Mouse (Mus musculus): ENCODE results near the gene Dph7. TPM values are rescaled to one million over a fixed set of nuclear protein-coding genes. Genes with fewer than 3 reads are reported as not detected.
"Not testable (repeated sequence)": the region's sequence is repeated elsewhere in the genome, so short reads cannot be mapped to it uniquely, and the experiment has no call there.

The Dph7 gene
- polyA plus RNA-seq, 1 experiment from 2014 or later, result 33.9 TPM

DNA sequence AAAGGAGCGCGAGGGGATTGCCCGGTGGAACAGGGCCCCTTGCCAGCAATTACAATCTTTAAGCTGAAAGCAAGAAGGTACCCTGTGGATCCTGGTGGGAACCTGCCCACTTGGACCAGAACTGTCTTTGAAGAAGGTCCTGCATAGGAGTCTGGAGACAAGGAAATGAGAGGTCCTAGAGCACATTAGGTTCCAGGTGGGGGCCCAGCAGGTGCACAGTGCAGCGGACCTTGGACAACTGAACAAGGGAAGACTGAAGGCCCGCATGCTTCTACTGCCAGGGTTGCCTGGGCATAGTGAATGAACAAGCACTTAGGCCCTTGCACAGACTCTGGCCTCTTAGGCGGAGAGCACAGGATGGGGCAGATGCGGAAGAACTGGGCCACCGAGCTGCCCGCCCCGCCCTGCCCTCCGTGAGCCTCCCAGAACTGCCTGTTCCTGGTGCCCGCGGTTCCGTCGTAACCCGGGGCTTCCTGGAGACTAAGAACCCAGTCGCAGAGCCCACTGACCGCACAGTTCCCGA, 27.7 kb upstream of the Dph7 start:
- peaks cover 19% of the 10 kb centered on the region for H3K4me1 ChIP-seq
- peaks cover 32% of the 10 kb centered on the region for H3K27me3 ChIP-seq (ENCODE audit: low read depth, poor library complexity, severe bottlenecking)
- no peak for DNase-seq (ENCODE audit: low spot score)
- no peaks in the 10 kb centered on the region for H3K9me3 ChIP-seq (replicated peaks)
- H3K4me3 ChIP-seq, result peak overlapping the region; percentile 73
- WGBS, result 4% methylated on average over 19 of the region's 19 CpGs
- peak overlapping the region; percentile 81 for H3K27ac ChIP-seq (replicated peaks)
- no peaks in the 10 kb centered on the region for H3K36me3 ChIP-seq

DNA sequence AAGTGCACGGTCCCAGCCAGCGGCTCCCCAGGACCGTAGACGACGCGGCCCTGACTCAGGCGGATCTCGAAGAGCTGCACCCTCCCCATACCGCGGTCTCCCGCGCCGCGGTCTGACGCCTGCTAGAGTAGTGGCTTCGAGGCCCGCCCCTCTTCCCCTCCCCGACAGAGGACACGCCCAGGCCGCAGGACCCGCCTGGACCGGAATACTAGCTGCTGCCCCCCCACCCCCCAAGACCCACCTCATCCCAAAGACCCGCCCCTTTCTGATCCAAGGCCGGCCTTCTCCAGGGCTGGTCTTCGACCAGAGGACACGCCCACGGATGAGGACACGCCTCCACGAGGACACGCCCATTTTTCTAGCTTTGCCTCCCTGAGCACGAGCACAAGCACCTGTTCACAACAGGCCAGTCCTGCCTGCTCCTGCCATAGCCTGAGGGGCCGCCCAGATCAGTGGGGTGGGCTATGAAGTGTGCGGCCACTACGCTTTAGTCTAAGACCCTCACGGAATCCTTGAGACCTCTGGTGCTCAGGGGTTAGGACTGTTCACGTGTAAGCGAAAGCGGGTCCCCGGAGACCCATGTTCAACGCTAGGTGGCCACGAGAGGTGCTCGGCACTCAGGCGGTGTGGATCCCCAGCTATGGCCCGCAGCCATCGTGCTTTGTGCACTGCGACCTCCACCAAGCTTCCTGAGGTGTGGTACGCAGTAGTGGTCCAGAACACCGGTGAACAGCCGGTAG, 27.0 kb upstream of the Dph7 start, which contains the start of gene Arrdc1:
Gene Arrdc1 (minus strand): TSS at position 196 of the 740 bp plus-strand sequence.
- Histone ChIP-seq H3K27me3 (ENCODE audit: low read depth, poor library complexity, severe bottlenecking) (peaks cover 32% of the 10 kb centered on the region), H3K27ac (replicated peaks) (peak within 1 kb of the TSS; percentile 81), H3K9me3 (replicated peaks) (no peaks in the 10 kb centered on the region), H3K4me3 (peak within 1 kb of the TSS; percentile 73), H3K36me3 (no peaks in the 10 kb centered on the region), H3K4me1 (peaks cover 19% of the 10 kb centered on the region)
- WGBS, result under 1% methylated on average over 49 of the region's 49 CpGs
- DNase-seq (ENCODE audit: low spot score), result peak; percentile 92

DNA sequence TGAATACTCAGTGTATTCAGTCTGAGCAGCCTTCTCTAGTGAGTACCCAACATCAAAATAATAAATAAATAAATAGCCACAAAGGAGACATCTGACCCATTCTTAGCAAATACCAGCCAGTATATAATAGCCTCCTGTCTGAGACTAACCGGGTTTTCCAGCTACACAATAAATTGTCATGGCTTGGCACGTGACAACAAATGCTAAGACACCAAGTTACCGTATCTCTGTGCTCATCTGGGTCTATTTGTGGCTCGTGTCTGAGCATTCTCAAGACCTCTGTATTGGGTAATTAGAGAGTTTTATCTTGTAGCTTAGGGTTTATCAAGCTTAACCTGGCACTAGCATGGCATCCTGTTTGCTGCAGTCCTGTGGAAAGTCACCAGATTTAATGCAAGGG, 20.1 kb upstream of the Dph7 start:
- no peak overlapping the region for H3K4me3 ChIP-seq
- 86% methylated on average over 4 of the region's 4 CpGs for WGBS
- H3K9me3 ChIP-seq (replicated peaks), result no peaks in the 10 kb centered on the region
- H3K27me3 ChIP-seq (ENCODE audit: low read depth, poor library complexity, severe bottlenecking), result no peaks in the 10 kb centered on the region; the same call in 1 of the 2 replicates
- H3K36me3 ChIP-seq, result no peaks in the 10 kb centered on the region
- no peak for DNase-seq (ENCODE audit: low spot score)
- no peak overlapping the region for H3K27ac ChIP-seq (replicated peaks)
- no peaks in the 10 kb centered on the region for H3K4me1 ChIP-seq

DNA sequence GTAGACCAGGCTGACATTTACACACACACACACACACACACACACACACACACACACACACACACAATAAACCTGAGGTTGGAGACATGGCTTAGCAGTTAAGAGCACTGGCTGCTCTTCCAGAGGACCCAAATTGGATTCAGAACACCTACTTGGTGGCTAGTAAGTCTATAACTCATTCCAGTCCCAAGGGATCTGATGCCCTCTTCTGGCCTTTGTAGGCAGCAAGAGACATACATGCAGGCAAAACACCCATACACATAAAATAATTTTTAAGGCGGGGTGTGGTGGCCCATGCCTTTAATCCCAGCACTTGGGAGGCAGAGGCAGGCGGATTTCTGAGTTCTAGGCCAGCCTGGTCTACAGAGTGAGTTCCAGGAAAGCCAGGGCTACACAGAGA, 17.9 kb upstream of the Dph7 start:
- not testable (repeated sequence) for H3K27ac ChIP-seq (replicated peaks); H3K9me3 ChIP-seq (replicated peaks); DNase-seq (ENCODE audit: low spot score); H3K36me3 ChIP-seq; H3K4me3 ChIP-seq; H3K4me1 ChIP-seq
- 45% methylated on average over 2 of the region's 2 CpGs for WGBS
- peaks cover 13% of the 10 kb centered on the region for H3K27me3 ChIP-seq (ENCODE audit: low read depth, poor library complexity, severe bottlenecking)

DNA sequence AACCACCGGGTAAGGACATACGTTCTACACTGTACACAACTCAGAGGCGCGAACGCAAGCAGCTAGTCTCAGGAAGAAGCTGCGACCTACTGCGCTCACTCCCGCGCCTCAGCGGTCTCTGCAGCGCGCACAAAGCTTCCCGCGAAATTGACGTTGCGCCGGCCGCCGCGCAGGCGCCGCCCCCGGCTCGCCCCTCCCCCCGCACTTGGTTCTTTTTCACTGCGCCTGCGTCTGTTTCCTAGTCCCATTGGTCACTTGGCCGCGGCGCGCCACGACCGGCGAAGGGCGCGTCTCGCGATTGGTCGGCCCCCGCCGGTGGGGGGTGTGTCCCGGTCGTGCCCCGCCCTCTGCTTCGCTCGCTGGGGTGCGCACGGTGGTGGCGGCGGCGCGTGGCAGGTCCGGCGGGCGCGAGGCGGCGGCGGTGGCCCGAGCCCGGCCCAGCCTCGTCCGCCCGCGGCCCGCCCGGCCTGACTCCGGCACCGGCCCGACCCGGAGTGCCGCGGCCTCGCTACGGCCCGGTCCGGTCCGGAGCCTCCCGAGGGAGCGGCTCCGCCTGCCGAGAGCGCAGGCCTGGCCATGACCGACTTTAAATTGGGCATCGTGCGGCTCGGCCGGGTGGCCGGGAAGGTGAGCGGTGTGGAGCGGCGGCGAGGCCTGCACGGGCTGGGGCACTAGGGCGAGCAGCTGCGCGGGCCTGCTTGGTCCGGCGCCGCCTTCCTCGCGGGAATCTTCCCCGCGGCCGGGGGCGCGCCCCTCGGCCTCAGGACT, 12.6 kb upstream of the Dph7 start, which contains the start of gene Zmynd19:
Gene Zmynd19 (plus strand): TSS at position 372 of the 768 bp plus-strand sequence.
- H3K4me3 ChIP-seq, result peak within 1 kb of the TSS; percentile 98
- H3K27me3 ChIP-seq (ENCODE audit: low read depth, poor library complexity, severe bottlenecking), result peaks cover 13% of the 10 kb centered on the region
- peak within 1 kb of the TSS; percentile 95 for H3K27ac ChIP-seq (replicated peaks)
- peaks cover 36% of the 10 kb centered on the region for H3K36me3 ChIP-seq
- peak; percentile 97 for DNase-seq (ENCODE audit: low spot score)
- peaks cover 24% of the 10 kb centered on the region for H3K4me1 ChIP-seq
- H3K9me3 ChIP-seq (replicated peaks), result no peaks in the 10 kb centered on the region
- under 1% methylated on average over 108 of the region's 108 CpGs for WGBS

DNA sequence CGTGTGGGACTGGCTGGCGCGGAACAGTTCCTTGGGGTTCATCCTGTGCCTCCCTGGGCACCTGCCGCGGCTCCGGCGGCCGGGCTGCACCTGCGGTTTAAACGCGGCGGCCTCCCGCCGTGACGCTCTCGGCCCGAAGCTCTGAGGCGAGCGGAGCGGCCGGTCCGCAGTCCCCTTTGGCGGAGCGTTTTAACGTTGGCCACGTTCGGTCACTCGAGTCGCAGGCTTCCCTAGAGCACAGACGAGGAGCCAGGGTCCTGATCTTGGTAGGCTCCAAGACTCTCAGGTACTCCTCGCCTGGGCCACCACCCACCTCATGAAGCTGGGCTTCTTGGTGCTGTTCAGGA, 12.0 kb upstream of the Dph7 start:
- H3K4me1 ChIP-seq, result peaks cover 24% of the 10 kb centered on the region
- H3K4me3 ChIP-seq, result peak overlapping the region; percentile 98
- no peaks in the 10 kb centered on the region for H3K9me3 ChIP-seq (replicated peaks)
- WGBS, result 0% methylated on average over 31 of the region's 31 CpGs
- peak; percentile 42 for DNase-seq (ENCODE audit: low spot score)
- peaks cover 41% of the 10 kb centered on the region for H3K36me3 ChIP-seq
- peak overlapping the region; percentile 95 for H3K27ac ChIP-seq (replicated peaks)
- peaks cover 13% of the 10 kb centered on the region for H3K27me3 ChIP-seq (ENCODE audit: low read depth, poor library complexity, severe bottlenecking)

DNA sequence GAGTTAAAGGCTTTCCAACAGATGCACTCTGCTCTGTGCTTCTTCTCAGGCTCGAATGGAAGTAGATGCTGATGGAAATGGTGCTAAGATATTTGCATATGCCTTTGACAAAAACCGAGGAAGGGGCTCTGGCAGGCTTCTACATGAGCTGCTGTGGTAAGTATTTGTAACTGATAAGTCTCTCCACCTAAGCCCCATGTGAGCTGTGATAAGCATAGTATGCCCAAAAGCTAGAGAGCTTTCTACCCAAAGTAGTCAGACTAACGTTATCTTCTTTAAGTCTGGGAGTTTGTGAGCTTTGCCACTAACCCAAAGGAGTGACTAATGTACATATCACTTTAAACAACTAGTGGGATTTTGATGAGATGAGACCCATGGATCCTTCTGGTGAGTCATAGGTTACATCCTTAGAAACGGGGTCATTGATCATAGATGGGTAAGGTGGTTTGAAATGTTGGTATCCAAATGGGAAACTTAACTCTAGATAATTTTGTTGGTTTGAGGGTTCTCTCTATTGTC, 9.6 kb upstream of the Dph7 start:
- 88% methylated on average over 4 of the region's 4 CpGs for WGBS

DNA sequence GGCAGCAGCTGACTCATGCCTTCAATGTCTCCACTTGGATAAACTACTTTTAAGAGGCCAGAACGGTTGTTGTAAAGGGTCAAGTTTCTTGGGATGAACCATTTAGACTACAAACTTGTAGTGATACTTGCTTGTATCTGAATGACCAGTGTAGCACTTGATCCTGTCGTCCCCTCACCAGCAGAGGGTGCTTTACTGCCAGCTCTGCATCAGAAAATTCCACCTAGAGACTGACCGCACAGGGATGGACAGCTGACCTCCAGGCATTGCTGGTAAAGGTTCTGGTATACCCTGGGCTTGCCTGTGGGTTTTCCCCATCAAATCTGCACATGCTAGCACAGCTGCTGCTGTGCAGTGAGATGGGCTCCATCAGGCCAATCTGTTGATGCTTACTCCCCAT, 1.3 kb upstream of the Dph7 start:
- no peaks in the 10 kb centered on the region for H3K9me3 ChIP-seq (replicated peaks)
- 44% methylated on average over 3 of the region's 3 CpGs for WGBS
- no peak overlapping the region for H3K27ac ChIP-seq (replicated peaks)
- H3K36me3 ChIP-seq, result peaks cover 82% of the 10 kb centered on the region
- peaks cover 12% of the 10 kb centered on the region for H3K4me1 ChIP-seq
- no peaks in the 10 kb centered on the region for H3K27me3 ChIP-seq (ENCODE audit: low read depth, poor library complexity, severe bottlenecking)
- no peak overlapping the region for H3K4me3 ChIP-seq
- DNase-seq (ENCODE audit: low spot score), result peak; percentile 41

More for the DNA sequence above, 9.6 kb upstream of the Dph7 start:
- Histone ChIP-seq H3K9me3 (replicated peaks) (no peaks in the 10 kb centered on the region), H3K36me3 (peaks cover 65% of the 10 kb centered on the region), H3K4me3 (no peak overlapping the region), H3K4me1 (peaks cover 24% of the 10 kb centered on the region), H3K27me3 (ENCODE audit: low read depth, poor library complexity, severe bottlenecking) (peaks cover 13% of the 10 kb centered on the region), H3K27ac (replicated peaks) (no peak overlapping the region)
- DNase-seq (ENCODE audit: low spot score), result no peak

DNA sequence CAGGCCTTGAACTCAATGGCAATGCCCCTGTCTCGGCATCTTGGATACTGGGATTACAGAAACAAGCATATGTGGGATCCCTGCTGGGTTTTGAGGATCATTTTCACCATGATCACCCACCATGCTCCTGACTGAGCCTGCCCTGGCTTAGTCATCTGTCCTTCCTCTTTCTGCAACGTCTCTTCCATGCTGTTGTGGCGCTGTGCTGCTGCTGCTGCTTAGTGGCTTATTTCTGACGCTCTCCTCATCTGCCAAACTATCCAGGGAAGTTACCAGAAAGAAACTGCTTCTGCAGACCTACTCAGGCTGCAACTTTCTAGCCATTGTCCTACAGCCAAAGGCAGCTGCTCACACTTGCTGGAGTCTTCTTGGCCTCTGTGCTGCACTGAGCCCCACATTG, 8.2 kb downstream of the Dph7 start:
- Histone ChIP-seq H3K4me3 (no peak overlapping the region), H3K27ac (replicated peaks) (no peak overlapping the region), H3K4me1 (peaks cover 22% of the 10 kb centered on the region), H3K27me3 (ENCODE audit: low read depth, poor library complexity, severe bottlenecking) (no peaks in the 10 kb centered on the region), H3K36me3 (peaks cover 83% of the 10 kb centered on the region), H3K9me3 (replicated peaks) (no peaks in the 10 kb centered on the region)
- 83% methylated on average over 4 of the region's 4 CpGs for WGBS
- DNase-seq (ENCODE audit: low spot score), result no peak

DNA sequence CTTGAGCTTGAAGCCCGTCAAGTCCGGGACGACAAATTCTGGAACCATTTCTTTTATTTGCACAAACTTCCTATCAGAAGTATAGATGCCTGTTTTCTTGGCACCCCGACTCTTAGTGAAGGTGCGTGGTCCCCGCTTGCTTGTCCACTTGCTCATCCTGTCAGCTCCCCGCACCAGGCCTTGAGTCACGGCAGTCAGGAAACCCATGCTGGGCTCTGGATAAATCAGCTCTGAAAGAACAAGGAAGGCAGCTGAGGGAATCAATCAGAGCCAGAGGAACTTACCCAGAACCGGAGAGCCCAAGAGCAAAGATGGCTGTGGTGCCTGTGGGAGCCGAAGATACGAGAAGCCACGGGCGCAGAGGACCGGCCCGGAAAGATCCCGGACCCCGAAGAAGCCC, 12.3 kb downstream of the Dph7 start:
- Histone ChIP-seq H3K36me3 (peaks cover 44% of the 10 kb centered on the region), H3K27ac (replicated peaks) (peak overlapping the region; percentile 90), H3K4me3 (peak overlapping the region; percentile 85), H3K4me1 (peaks cover 32% of the 10 kb centered on the region)
- not testable (repeated sequence) for H3K9me3 ChIP-seq (replicated peaks); DNase-seq (ENCODE audit: low spot score); H3K27me3 ChIP-seq (ENCODE audit: low read depth, poor library complexity, severe bottlenecking)
- under 1% methylated on average over 17 of the region's 17 CpGs for WGBS

DNA sequence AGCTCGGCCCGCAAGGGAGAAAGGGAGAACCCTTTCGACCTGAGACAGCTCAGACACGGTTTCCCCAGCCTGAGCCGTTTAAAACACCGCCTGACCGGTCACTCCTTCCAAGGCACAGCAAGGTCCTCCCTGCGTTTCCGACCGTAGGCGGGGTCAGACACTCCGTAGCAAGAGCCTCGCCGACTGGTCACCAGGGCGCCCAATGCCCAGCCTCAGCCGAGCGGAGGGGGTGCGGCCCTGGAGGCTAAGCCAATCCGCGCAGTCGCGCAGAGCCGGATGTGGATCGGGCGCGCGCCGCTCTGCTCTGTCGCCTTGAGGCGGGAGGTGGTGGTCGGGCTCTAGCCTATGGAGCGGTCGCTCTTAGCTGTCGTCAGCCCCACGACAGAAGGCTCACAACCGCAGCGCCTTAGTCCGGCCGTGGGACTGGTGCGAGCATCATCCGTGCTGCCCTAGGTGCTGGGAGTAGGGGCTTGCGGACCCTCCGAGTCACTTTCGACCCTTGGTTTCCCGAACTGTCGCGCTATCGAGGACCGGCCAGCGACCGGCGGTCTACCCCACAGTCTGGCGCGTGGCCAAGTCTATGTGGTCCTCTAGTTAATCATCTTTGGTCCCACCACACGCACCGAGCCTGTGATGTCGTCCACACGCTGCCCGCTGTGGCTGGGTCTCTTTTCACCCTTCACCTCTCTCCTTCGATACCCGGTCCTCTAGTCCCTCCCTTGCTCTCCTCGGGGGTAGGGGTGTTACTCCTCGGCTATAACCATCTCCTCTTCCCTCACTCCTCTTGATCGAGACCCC, 12.9 kb downstream of the Dph7 start, which contains the start of gene Mrpl41:
Gene Mrpl41 (minus strand): TSS at position 193 of the 798 bp plus-strand sequence.
- H3K36me3 ChIP-seq, result peaks cover 37% of the 10 kb centered on the region
- no peaks in the 10 kb centered on the region for H3K27me3 ChIP-seq (ENCODE audit: low read depth, poor library complexity, severe bottlenecking)
- H3K9me3 ChIP-seq (replicated peaks), result no peaks in the 10 kb centered on the region
- H3K4me3 ChIP-seq, result peak within 1 kb of the TSS; percentile 85
- DNase-seq (ENCODE audit: low spot score), result peak; percentile 99
- WGBS, result under 1% methylated on average over 64 of the region's 64 CpGs
- H3K27ac ChIP-seq (replicated peaks), result peak within 1 kb of the TSS; percentile 90
- H3K4me1 ChIP-seq, result peaks cover 32% of the 10 kb centered on the region

DNA sequence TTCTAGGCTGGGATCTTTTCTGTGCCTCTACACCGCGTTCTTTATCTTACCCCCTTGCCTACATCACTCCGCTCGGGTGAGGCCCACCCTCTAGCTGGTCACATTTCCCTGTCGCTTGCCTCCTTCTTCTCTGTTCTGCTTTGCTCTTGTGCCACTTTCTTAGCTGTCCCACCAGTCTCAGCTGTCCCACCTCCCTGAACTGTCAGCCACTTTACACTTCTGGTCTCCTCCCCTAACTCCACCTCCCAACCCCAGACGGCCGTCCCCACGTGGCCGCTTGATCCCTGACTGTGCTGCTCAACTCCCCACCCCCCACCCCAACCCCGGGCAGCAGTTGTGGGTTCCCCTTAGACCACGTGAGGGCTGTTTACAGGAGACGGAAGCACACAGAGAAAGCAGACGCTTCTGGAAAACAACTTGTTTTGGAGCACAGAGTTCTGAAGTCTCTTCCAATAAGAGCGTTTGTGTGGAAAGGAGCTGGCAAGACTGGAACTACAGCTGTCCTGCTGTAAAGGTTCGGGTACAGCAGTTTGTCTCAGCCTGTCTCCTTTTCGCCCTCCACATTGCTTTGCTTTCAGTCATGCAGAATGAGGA, 13.6 kb downstream of the Dph7 start, which contains the start of gene Pnpla7:
Gene Pnpla7 (plus strand): TSS at position 330 of the 594 bp plus-strand sequence.
- peak; percentile 72 for DNase-seq (ENCODE audit: low spot score)
- Histone ChIP-seq H3K27ac (replicated peaks) (peak within 1 kb of the TSS; percentile 90), H3K27me3 (ENCODE audit: low read depth, poor library complexity, severe bottlenecking) (no peaks in the 10 kb centered on the region), H3K4me3 (peak within 1 kb of the TSS; percentile 85), H3K9me3 (replicated peaks) (no peaks in the 10 kb centered on the region), H3K4me1 (peaks cover 32% of the 10 kb centered on the region), H3K36me3 (peaks cover 30% of the 10 kb centered on the region)
- WGBS, result 1% methylated on average over 16 of the region's 16 CpGs

All from midbrain, embryonic 10.5 days (tissue).